Mouse (Mus musculus): ENCODE measurements around the gene Gnao1.
A peak's percentile ranks its signal among the peaks of the same experiment; 100 is the strongest.

The Gnao1 gene

GRCm38 (mm10) chr8:93952511-93952910, 142.7 kb downstream of the Gnao1 start:
- DNase-seq: no peak

- DNase-seq: no peak
These were observed 148.6 kb downstream of the Gnao1 start for GRCm38 (mm10) chr8:93958402-93958801.

- no peak for DNase-seq
These were observed 151.1 kb downstream of the Gnao1 start for GRCm38 (mm10) chr8:93960909-93961308.

- DNase-seq: no peak
These were observed 158.5 kb downstream of the Gnao1 start for GRCm38 (mm10) chr8:93968293-93968692.

DNA sequence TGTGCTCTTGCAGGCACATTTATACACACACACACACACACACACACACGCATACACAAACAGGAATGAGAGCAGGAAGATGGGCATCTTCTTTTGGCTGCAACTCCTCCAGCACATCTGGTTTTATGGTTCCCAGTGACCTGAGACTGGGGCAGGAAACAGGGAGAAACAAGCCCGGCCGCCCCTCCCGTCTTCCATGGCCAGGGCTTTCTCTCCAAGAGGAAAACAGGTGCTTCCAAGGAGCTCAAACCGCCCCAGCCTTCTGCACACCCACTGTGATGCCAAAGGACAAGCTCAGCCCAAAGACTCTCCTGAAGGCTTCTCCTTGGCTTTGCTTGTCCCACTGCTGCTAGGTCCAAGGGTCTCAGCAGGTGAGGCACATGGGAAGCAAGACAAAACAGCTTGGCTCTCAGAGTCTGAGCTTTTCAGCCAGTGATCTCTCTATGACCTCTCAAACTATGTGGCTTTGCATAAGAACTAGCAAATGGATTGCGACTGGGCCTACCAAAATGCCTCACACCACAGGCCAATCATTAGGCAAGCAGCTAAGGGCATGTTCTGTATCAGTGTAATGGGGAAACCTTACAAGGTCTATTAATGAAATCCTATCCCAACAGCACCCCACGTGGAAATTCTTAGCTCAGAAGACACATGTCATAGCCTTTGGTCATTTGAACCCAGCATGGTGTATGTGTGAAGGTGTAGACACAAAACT, 160.0 kb downstream of the Gnao1 start:
- DNase-seq: no peak

DNA sequence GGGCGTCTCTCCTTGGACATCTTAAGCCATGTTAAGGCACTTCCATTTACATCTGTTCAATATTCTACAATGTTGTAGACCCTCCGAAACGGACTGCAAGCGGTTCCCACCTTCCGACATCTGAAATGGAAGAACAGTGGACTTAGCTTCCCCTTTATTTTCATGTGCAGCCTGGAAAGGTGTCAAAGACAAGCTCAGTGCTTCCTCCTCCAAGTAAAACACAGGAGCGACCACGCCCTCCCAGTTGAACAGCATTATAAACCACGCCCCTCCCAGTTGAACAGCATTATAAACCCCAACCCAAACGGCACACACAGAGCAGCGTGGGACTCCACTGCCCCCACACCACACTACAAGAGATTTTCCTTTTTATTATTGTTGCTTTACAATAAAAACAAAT, 161.7 kb downstream of the Gnao1 start:
- no peak for DNase-seq

DNA sequence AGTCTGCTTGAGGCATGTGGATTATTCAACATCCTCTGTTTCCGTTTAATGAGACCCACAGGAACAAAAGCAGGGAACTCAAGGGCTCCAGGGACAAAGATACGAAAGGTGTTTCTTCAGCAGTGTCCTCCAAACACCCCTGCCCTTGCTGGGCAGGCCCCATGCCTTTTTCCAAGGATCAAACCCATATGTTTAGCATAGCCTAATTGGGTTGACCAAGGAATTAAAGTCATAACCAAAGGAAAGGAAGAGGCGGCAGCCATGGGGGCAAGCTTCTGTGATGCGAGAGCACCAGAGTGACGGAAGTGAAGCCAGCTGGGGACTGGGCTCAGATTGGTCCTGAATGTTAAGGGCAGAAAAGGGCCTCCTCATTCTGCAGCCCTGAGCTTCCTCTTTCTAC, 162.4 kb downstream of the Gnao1 start:
- no peak for DNase-seq

DNA sequence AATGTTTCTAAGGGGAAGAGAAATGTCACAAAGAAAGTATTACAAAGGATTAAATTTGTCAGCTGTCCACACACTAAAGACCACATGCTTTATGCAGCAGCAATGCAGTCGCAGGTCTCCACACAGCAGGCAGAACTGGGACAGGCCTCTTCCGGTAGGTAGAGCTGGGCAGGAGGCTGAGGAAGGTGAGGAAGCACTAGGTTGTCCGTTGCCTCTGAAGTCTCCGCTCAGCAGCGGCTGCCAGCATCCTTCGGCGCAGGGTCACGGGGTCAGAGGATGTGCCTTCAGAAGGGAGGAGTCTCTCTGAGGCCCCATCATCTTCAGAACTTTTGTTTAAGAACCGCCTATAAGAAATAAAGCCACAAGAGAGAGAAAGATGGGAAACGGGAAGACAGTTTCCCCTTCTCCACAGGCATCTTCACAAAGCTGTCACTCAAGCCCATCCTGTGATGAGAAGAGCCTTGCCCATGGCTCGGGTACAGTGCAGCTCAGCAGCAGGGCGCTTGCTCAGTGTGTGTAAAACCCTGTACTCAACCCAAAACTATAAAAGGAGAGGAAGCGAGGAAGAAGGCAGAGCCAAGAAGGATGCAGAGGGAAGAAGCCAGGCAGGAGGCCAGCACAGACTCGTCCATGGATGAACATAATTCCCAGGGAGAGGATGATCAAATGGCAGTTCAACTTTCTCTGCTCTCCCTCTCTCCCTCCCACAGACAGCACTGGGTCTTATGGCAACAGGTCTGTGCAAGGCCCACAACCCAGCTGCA, 163.4 kb downstream of the Gnao1 start:
- peak; percentile 2 for DNase-seq

DNA sequence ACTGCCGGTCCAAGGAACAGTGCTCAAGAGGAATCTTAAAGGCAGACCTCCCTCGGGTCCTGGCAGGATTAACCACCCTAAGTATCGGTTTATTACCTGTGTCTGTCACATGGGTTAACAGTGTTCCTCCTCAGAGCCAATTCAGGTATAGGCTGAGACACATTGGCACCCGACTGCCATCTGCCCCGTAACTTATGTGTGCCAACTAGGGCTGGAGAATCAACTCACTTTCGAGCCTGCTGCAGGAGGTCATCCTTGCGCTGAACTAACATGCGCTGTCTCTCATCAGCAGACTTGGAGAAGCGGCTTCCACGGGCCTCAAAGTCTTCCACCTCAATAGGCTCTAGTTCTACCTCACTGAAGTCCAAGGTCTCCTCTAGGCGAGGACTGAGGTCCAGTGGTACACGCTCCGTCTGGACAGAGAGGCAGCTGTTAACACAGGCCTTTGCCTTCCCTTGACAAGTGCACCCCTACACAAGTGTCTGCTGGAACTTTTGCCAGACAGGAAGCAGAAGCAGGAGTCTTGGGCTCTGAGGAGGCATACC, 164.1 kb downstream of the Gnao1 start:
- peak; percentile 2 for DNase-seq

DNA sequence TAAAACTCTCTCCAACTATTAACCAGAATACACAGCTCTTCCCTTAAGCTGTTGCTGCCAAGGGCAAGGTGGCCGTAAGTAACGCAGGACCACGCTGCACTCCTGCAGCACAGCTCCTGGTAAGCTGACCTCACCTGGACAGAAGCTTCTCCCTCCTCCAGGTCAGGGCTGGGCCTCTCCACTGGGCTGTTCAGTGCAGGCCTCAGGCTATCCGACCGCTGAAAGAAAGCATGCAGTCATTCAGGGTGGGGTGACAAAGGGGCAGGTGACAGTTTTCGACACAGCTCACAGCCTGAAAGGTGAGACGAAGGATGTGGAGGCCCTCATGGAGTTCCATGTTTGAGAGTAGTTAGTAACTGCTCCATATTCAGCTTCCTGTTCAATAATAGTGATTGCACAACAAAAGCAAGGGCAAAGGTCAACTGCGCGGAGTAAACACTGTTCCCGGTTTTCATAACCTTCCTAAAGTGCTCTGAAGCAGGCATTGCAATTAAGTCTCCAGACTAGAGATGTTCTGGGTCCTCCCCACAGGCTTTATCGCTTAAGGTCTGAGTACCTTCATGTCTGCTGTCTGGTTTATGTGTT, 164.9 kb downstream of the Gnao1 start:
- peak; percentile 26 for DNase-seq

- DNase-seq: no peak
These were observed 165.6 kb downstream of the Gnao1 start for GRCm38 (mm10) chr8:93975358-93975757.

DNA sequence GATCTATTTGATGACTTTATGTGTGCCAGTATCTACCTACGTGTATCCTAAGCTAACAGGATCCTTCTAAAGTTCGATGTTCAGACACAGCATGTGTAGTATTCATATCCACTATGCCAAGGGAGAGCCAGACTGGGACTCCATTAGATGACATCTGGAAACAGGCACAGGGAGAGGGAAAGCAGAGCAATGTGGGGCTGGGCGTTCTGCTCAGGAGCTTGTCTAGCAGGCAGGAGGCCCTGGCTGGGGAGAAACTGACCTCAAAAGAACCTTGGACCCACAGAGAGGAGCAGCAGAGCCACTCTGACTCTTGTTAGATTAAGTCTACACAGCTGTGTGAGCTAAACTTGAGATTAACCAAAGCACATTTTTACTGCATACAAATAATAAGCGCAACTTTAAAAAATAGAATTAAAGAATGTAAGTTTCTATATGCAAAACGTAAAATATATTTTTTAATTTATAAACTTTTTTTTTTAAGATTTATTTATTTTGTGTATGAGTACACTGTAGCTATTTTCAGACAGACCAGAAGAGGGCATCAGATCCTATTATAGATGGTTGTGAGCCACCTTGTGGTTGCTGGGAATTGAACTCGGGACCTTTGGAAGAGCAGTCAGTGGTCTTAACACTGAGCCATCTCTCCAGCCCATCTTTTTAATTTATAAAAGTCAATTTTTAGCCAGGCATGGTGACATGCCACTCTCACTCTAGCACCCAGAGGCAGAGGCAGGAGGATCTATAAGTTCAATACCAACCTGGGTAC, 166.9 kb downstream of the Gnao1 start:
- DNase-seq: peak; percentile 2

- no peak for DNase-seq
These were observed 170.4 kb downstream of the Gnao1 start for GRCm38 (mm10) chr8:93980141-93980540.

DNA sequence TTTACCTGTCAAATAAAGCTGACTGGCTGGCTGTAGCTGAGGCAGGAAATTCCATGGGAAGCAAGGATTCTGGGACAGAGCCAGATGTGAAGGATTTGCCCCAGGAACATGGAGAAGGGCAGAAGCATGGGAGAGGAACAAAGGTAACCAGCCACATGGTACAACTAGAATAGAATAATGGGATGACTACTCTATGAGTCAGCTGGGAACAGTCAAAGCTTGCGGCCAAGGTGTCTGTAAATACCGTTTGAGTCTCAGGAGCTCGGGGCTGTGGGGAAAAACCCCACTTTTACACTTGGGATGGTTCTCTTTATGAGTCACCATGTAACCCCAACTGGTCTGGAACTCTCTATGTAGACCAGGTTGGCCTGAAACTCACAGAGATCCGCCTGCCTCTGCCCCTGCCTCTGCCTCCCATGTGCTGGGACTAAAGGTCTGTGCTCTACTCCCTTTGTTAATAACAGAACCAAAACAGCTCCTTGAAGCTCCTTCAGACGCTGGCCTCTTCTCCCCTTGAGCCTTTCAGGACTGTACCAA, 172.0 kb downstream of the Gnao1 start:
- no peak for DNase-seq

DNA sequence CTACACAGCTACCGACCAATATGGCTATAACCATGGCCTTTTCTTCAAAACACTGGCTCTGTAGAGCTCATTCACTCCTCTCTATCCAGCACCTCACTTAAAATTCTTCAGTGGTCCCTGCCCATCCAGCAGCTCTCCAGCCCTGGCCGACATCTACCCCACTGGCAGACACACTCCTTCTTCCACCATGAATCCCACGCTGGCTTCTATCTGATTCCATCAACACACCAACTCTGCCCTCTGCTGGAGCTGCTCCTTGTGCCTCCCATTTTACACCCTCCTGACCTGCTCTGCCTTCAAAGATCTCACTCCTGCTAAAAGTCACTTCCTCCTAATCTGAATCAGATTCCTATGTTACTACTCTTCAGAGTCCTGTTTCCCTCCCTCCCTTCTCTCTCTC, 174.1 kb downstream of the Gnao1 start:
- no peak for DNase-seq

DNA sequence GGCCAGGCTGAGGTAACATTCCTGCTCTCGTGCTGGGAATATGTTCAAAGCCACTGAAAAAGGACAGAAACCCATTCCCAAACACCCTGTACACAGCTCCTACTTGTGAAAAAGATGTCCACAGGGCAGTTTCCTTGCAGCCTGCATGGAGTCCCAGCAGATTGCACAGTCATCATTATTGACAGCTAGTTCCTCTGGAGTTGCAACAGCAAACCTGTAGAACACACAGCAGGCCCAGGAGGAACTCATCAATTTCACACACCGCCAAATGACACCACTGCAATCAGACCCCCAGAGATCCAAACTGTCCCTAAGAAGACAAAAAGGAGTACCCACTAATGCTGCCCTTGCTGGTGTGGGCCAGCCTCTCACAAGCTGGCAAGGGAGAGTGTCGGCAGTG, 175.0 kb downstream of the Gnao1 start:
- DNase-seq: no peak

- no peak for DNase-seq
These were observed 180.0 kb downstream of the Gnao1 start for GRCm38 (mm10) chr8:93989739-93990138.

DNA sequence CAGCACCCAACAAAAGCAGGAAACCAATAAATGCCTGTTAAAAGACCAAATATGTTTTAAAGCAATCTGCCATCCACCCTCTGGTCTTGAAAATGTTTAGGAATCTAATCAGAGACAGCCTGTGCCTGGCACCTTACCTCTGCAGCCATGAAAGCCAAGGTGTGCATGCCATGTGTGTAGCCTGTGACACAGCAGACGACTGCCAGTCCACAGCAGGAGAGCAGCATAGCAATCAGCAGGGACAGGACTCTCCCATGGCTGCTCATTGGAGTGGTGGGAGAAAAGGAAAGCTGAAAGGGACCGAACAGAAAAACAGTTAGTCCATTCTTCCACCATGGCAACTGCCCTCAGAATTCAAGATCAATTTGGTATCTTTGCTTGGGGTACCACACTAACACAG, 189.2 kb downstream of the Gnao1 start:
- DNase-seq: no peak

GRCm38 (mm10) chr8:94004139-94004538, 194.4 kb downstream of the Gnao1 start:
- no peak for DNase-seq

DNA sequence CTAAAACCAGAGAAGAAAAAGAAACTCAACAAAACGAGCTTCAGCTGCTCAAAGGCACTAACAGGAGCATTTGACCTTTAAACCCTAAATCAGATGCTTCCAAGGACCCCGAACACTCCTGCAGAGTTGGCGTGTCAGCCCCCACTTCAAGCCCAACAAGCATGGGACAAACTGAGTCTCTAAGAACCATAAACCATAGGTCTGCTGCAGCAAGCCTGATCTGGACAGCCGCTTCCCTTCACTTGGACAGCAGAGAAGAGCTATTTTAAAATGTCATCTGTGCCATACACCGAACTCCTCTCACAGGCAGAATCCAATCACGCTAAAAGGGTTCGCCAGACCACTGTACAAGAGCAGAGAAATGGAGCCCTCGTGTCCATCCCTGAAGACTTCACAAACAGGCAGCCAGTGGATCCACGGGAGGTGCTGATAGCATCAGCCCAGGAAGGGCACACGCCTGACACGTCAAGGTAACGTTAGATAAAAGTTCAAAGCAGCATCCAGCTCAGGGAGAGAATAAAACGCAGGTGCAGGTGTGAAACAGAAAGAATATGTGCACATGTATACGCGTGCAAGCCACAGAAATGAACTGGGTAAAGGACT, 199.6 kb downstream of the Gnao1 start:
- peak; percentile 33 for DNase-seq

DNA sequence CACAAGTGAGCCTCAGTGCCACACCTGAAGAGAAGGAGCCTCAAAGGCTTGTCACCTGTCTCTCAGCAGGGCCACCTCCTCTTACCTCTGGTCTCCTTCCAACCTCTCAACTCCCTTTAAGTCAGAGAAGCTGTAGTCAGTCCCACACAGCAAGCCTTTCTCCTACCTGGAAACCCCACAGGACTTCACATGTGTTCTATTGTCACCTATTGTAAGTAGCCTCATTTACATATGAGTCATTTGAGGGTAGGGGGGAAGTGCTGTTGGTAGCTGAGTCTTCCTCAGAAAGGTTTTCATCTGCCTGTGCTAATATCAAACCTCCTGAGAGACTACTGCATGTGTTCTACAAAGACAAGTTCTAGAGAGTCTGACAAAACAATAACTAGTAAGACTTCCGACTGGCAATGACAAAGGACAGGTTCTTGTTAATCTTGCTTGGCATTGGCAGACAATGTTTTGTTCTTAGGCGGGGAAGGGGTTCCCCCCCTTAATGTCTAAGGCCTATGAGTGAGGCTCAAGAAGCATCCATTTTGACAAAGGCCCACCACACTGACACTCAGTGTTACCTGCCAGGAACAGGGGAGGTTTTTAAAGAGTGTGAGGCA, 200.4 kb downstream of the Gnao1 start:
- DNase-seq: no peak

All from liver (tissue).